Mouse (Mus musculus) frontal cortex, postnatal 25 days (tissue): Measurements from ENCODE around the gene Farsb.

Experiments
- DNase-seq, 2 experiments: peaks; one replicate each; pipeline ENCODE4 v3.0.0; 2022; ENCODE audit warnings: low spot score in 2 of 2

Gene Farsb

GRCm38 (mm10) chr1:78484361-78484760, 4.3 kb downstream of the Farsb start:
- DNase-seq, result no peak

- no peak for DNase-seq
These were observed 5.3 kb downstream of the Farsb start for GRCm38 (mm10) chr1:78483430-78483829.

DNA sequence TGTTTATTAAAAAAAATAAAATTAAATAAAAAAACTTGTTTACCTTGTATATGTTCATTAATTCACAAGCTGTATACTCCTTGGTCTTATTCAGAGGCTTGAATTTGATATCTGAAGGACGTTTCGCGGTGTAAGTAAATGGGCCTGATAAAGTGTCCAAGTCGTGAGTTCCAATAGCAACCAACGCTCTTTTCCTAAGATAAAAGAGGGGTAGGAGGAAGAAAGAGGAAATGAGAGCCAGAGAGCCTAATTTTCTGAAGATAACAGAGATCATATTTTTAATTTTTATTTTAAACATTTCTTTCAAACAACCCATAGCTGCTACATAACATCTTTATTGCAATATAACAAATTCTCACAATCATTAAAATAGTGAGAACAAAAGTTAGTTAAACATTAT, 16.3 kb downstream of the Farsb start:
- DNase-seq, result no peak

DNA sequence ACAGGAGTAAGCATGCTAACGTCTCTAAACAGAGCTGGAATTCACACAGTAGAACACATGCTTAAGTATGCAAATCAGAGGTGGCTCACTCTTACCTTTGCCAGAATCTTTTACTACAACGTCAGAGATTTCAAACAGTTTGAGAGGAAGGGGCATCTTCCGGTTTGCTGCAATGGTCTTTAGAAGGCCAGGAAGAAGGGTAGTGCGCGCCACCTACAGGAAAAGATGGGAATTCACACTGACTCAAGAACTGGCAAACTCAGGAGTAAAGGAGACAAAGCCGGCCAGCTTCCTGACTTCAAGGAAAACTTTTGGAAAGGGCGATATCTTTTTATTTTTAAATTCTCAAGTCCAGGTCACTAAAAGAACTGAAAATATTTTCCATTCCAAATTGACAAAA, 34.0 kb downstream of the Farsb start:
- DNase-seq, result no peak

- no peak for DNase-seq
These were observed 34.8 kb downstream of the Farsb start for GRCm38 (mm10) chr1:78453886-78454285.

DNA sequence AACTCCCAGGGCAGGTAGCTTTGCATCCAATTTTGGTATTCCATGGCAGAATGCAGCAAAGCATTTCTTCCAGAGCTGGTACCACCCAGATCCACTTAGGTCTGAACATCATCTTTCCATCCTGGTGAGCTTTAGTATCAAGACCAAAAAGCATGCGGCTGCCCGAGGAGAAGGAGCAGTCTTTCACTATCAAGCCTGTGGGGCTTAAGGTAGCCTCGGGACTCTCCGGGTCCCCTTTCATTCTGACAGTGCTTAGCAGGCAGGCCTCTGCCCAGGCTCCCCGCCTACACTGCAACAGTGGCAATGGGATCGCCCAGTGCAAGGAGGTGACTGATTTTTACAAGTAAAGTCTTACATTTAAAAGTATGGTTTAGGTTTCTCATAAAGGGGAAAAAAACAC, 36.2 kb downstream of the Farsb start:
- no peak for DNase-seq

DNA sequence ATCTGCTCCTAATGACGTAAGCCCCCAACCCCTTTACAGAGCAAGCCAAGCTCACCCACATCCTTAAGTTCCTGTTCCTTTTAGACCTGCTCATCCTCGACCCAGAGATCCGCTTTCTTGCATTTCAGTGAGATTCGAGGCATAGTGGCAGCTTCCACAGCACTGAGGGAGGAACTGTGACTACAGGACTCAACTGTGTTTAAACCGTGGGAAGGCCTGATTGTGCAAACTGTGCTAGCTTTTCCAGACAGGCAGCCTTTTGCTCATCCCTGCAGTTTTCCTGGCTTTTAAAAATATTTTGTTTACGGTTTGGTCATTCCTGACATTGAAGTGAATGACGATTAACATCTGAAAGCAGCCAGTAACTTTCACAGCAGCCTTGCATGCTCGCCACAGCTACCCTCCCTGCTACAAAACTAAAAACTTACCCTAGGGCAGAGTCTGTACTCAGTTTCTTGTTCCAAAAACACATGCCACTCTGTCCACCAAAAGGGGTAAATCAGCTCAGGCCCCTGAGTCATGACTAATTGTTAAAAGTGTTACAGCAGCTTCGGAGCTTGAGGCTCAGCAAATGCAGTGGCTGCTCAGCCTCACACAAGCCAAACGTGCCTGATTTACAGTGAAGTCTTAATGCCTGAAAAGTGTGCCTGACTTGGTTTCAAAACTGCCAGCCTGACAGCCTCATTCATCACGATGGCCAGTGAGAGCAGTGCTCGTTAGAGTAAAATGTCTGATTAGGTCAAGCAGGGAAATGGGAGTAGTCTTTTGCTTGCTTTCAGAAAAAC, 37.4 kb downstream of the Farsb start:
- no peak for DNase-seq

DNA sequence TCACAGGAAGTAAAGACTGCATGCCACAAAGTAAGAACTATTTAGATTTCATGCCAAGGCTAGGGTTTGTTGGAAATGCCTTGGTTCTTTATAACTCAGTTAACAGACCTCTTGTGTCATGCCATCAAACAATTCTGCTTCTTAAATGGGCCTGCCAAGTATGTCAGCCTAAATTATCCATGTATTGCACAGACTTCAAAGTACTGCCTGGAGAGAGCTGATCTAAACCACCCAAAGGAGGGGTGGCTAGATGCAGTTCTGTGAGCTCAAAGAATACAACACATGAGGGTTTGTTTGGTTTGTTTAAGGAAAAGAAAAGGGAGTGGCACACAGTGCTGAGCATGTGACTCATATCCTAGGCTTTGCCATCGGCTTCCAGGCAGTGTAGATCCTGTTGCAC, 40.6 kb downstream of the Farsb start:
- no peak for DNase-seq

DNA sequence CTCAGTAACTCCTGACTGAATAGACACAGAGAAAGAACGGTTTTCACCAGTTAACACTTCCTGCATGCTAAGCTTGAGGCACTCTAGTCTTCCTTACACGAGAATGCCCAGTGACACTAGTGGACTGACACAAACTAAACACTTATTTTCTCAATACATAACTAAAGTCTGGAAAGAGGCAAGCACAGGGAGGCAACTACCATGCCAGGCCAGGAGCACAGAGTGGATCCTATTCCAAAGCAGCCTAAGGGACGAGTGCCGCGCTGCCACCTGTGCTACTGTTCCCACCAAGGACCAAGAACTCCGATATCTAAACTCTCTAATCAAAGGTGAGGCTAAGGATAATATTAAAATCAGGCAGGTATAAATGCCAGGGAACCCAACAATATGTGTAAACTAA, 42.0 kb downstream of the Farsb start:
- no peak for DNase-seq

DNA sequence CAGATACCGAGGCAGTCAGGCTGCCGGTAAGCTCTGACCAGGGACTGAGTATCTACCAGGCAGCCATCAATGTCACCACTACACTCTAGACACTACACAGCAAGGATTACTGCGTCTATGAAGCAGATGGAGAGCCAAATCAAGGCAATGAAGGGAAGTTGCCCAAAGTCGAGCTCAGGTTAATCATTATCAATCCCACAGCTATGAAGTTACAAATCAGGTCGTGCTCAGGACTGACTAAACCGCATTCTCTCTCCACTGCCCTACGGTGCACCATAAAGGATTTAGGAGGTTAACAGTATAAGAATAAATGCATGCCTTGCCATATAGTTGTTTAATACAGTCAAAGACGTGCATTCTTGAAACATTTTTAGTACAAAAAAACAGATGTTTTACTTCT, 42.5 kb downstream of the Farsb start:
- no peak for DNase-seq

- no peak for DNase-seq
These were observed 45.6 kb downstream of the Farsb start for GRCm38 (mm10) chr1:78443056-78443455.

DNA sequence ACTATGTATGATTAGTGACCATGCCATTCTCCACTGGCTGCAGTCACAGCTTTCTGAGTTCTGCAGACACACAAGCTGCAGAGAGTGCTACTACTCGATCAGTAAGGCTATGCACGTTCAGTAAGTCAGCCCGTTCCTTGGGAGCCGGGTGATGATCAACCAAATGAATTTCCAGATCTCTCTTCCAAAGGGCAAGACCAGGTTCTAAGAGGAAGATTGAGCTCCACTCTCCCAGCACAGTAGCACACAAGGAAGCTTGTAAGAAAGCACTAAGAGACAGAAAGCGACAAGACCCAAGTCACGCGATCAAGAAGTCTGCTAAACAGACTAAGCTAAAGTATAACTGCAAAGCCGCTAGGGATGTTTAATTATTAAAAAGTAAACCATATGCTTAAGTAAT, 48.0 kb downstream of the Farsb start:
- no peak for DNase-seq

GRCm38 (mm10) chr1:78437150-78437549, 51.5 kb downstream of the Farsb start:
- no peak for DNase-seq

GRCm38 (mm10) chr1:78436445-78436844, 52.3 kb downstream of the Farsb start:
- no peak for DNase-seq

- no peak for DNase-seq
These were observed 52.7 kb downstream of the Farsb start for GRCm38 (mm10) chr1:78435967-78436366.

- no peak for DNase-seq
These were observed 55.2 kb downstream of the Farsb start for GRCm38 (mm10) chr1:78433472-78433871.

- no peak for DNase-seq
These were observed 59.8 kb downstream of the Farsb start for GRCm38 (mm10) chr1:78428851-78429250.

- DNase-seq, result no peak
These were observed 61.9 kb downstream of the Farsb start for GRCm38 (mm10) chr1:78426841-78427240.

DNA sequence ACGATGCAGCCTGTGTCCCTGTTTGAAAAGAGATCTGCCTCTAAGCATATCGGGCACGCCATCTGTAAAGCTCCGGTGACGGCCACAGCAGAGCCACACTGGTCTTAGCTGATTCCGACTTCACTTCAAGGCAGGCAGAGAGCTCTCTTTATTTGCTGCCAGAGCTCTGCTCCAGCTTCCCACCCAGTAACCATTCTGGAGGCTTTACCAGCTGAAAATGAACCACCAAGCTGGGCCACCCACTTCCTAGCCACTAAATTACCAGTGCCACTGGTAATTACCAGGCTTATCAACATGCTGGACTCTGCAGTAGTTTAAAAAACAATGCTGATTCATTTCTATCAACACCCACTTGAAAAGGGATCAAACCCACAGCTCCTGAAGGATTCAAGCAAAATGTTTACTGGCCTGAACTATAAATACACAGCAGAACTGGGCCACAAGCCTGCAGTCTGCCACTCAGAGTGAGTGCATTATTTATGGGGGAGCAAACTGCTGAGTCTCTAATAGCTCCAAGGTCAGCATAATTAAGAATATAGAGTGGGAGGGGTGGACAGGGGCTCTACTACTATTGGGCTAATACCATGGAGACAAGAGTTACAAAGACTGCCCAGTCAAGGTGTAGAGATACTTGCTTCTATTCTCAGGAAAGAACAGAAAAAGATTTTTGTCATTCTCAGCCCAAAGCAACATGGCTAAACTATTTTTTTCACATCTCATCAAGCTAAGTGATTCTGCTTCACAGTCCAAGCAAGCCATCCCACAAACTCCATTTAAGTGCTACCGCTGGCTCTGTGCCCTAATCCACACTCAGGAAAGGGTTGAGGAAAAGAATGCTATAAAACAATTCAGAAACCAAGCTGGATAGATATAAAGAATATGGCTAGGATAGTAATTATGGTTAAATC, 62.6 kb downstream of the Farsb start:
- DNase-seq, result peak in 1 of 2 experiments; percentile 23

DNA sequence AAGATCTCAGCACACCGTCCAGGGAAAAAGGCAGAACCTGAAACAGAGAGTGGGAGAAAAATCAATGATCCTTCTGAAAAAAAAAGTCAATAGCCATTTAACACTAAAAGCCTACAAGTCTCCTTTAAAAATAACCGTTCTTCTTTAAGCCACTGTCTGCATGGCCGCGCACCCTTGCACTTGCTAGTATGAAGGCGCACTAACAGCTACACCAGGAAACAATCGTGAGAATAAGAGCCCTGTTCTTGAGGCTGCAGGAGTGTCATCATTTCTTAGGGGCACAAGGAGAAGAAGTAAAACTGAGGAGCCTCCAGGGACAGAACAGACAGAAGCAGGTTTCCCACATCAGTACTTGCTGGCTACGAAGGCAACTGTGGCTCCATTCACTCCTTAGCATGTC, 63.4 kb downstream of the Farsb start:
- DNase-seq, result no peak

DNA sequence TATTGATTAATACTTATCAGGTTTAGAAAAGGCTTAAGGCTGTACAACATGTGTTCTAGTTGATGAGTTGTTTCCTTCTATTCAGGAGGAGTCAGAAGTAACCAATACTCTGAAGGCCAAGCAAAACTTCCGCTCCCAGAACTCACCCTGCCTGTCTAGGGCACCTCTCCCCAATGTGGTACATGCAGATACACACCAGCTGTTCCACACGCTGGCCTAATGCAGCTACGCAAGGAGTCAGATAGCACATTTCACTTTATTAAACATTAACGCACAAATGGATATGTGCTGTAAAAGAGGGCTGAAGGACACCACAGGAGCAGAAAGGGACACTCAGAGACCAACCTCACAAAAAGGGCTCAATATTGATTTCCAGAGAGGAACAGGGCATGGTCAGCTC, 63.8 kb downstream of the Farsb start:
- DNase-seq, result no peak

DNA sequence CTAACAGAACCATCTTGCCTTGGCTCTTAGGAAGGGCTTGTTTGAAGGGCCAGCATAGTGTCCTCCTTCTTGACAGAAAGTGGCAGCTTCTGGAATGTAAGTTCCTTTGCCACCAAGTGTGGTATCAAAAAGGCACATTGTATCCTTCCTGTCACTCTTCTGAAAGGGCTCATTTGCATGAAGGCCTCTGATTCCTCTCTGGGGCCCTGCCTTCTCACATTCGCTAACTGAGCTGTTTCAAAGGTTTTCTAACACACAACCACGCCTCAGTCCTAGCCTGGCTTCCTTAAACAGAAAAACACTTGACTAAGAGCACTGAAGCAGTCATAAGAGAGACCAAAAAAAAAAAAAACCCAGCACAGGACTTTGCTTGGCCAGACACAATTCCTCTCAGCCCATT, 66.1 kb downstream of the Farsb start:
- DNase-seq, result no peak

DNA sequence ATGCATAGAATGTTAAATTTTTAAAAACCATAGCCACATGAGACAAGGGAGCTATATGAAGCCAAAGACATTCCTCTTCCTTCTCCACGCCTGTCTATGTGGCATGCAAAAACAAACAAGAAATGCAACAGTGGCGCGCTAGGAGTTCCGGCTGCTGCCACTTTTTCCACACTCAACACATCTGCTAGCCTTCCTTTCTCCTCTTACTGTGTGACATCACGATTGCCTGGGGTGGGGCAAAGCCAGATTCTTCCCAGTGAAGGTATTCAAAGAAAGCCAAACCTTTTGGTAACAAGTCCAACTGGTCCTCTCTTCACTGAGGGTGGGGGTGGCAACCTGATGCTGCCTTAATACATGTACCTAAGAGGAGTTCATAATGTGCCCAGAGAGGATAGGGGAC, 66.9 kb downstream of the Farsb start:
- no peak for DNase-seq
